Mouse (Mus musculus): Measurements from ENCODE around the gene Sult2b1. TPM values are rescaled to one million over a fixed set of nuclear protein-coding genes. Genes with fewer than 3 reads are reported as not detected.

Sult2b1 gene
- total RNA-seq, 1 experiment, result 1.6 TPM

DNA sequence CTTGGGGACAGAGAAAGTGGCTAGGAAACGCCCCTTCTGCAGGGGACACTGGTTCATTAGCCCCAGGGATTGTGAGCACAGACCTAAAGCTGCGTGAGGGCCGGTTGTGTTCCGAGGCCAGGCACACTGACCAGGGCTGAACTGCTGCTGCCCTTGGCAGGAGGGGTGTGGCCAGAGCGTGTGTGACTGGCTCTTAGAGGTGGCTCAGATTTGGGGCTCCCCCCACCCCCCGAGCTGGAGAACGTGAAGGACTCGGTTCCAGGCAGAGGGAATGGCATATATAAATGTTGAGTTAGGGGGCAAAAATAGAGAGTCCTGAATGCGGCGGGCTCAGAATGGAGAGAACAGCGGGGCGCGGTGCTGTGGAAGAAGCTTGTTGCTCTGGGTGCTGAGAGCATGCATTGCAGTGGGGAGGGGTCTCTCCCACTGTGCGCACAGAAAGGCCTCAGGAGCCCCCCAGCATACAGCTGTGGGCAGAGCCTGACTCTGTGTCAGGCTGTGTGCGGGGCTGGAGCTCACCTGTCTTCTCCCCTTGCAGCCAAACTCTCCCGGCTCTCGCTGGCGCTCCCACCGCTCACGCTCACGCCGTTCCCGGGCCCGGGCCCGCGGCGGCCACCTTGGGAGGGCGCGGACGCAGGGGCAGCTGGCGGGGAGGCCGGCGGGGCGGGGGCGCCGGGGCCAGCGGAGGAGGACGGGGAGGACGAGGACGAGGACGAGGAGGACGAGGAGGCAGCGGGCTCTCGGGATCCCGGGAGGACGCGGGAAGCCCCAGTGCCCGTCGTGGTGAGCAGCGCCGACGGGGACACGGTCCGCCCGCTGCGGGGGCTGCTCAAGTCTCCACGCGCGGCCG lies 13.4 kb upstream of the Sult2b1 start:
- TF ChIP-seq CHD2 (IDR thresholded peaks at IDR 0.05; ENCODE audit: low read depth, low read length) (no peak), ZC3H11A (IDR thresholded peaks at IDR 0.05; ENCODE audit: borderline replicate concordance, low read depth, low read length) (no peak), HCFC1 (IDR thresholded peaks at IDR 0.05; ENCODE audit: borderline replicate concordance, insufficient read depth, low read length) (no peak), ZNF384 (IDR thresholded peaks at IDR 0.05; ENCODE audit: low read depth, low read length) (no peak), MAFK (IDR thresholded peaks at IDR 0.05; ENCODE audit: insufficient read depth, low read depth, low read length) (no peak)
- Histone ChIP-seq H3K4me1 (ENCODE audit: control insufficient read depth in 2 of 2, insufficient read depth in 2 of 2, low read length in 2 of 2, poor library complexity in 1 of 2) (peaks cover 6 to 32% of the 10 kb centered on the region in 2 experiments; a peak in 2 of 4 replicates), H3K4me3 (ENCODE audit: insufficient read depth in 1 of 2, low read depth in 1 of 2, low read length in 2 of 2, poor library complexity in 1 of 2, severe bottlenecking in 1 of 2) (peak overlapping the region; percentile 64 to 75), H3K27ac (ENCODE audit: insufficient read depth, low read depth, low read length, poor library complexity, severe bottlenecking) (no peak overlapping the region), H3K9me3 (ENCODE audit: control insufficient read depth, insufficient read depth, low read depth, low read length) (no peaks in the 10 kb centered on the region), H3K9ac (ENCODE audit: insufficient read depth, low read depth, low read length, poor library complexity, severe bottlenecking) (peak overlapping the region; percentile 45), H3K36me3 (ENCODE audit: control insufficient read depth, insufficient read depth, low read length, poor library complexity, severe bottlenecking) (peaks cover 2% of the 10 kb centered on the region; the same call in 1 of the 2 replicates)
- in situ Hi-C loops (cut with MboI; ENCODE audit: low sequenced_read_pairs in 2 of 2, unreplicated experiment in 2 of 2), result no loop called here
- DNase-seq (ENCODE audit: low read depth, low spot score), result no peak

DNA sequence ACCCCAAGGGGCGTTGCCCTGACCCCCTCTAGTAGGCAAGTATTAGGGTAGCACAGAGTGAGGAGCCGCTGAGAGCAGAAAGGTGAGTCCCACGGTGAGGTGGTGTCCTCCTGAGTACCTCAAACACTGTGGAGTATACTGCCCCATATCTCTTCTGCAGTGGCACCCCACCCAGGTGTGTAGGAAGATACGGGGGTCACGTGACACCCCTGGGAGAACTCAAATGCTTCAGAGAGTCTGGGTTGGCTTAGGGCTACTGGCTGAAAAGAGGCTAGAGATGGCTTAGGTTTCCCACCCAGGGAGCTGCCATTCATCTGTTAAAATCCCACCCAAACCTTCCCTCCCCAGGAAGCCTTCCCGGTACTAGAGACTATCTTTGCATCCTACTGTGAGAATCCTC lies 12.5 kb upstream of the Sult2b1 start:
- H3K36me3 ChIP-seq (ENCODE audit: control insufficient read depth, insufficient read depth, low read length, poor library complexity, severe bottlenecking), result no peaks in the 10 kb centered on the region

DNA sequence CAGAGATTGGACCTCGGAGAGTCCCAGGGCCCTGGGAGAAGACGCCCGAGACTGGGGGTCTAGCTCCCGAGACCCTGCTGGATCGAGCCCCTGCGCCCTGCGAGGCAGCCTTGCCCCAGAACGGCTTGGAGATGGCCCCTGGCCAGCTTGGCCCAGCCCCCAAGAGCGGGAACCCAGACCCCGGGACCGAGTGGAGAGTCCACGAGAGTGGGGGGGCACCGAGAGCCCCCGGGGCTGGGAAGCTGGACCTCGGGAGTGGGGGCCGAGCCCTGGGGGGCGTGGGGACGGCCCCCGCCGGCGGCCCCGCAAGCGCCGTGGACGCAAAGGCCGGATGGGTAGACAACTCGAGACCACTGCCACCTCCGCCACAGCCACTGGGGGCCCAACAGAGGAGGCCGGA lies 10.5 kb upstream of the Sult2b1 start:
- Histone ChIP-seq H3K36me3 (ENCODE audit: control insufficient read depth, insufficient read depth, low read length, poor library complexity, severe bottlenecking) (no peaks in the 10 kb centered on the region; the same call in 1 of the 2 replicates), H3K4me3 (ENCODE audit: insufficient read depth in 1 of 2, low read depth in 1 of 2, low read length in 2 of 2, poor library complexity in 1 of 2, severe bottlenecking in 1 of 2) (no peak overlapping the region), H3K4me1 (ENCODE audit: control insufficient read depth in 2 of 2, insufficient read depth in 2 of 2, low read length in 2 of 2, poor library complexity in 1 of 2) (peaks cover 4 to 34% of the 10 kb centered on the region in 2 experiments; a peak in 2 of 4 replicates), H3K27ac (ENCODE audit: insufficient read depth, low read depth, low read length, poor library complexity, severe bottlenecking) (no peak overlapping the region; the same call in 1 of the 2 replicates), H3K9me3 (ENCODE audit: control insufficient read depth, insufficient read depth, low read depth, low read length) (no peaks in the 10 kb centered on the region), H3K9ac (ENCODE audit: insufficient read depth, low read depth, low read length, poor library complexity, severe bottlenecking) (no peak overlapping the region)
- DNase-seq (ENCODE audit: low read depth, low spot score), result no peak
- in situ Hi-C loops (cut with MboI; ENCODE audit: low sequenced_read_pairs in 2 of 2, unreplicated experiment in 2 of 2), result no loop called here
- TF ChIP-seq CHD2 (IDR thresholded peaks at IDR 0.05; ENCODE audit: low read depth, low read length) (no peak), ZNF384 (IDR thresholded peaks at IDR 0.05; ENCODE audit: low read depth, low read length) (no peak), MAFK (IDR thresholded peaks at IDR 0.05; ENCODE audit: insufficient read depth, low read depth, low read length) (no peak), ZC3H11A (IDR thresholded peaks at IDR 0.05; ENCODE audit: borderline replicate concordance, low read depth, low read length) (no peak), HCFC1 (IDR thresholded peaks at IDR 0.05; ENCODE audit: borderline replicate concordance, insufficient read depth, low read length) (no peak)

More for the DNA sequence above, 12.5 kb upstream of the Sult2b1 start:
- H3K9me3 ChIP-seq (ENCODE audit: control insufficient read depth, insufficient read depth, low read depth, low read length), result no peaks in the 10 kb centered on the region
- no peak overlapping the region for H3K4me3 ChIP-seq (ENCODE audit: insufficient read depth in 1 of 2, low read depth in 1 of 2, low read length in 2 of 2, poor library complexity in 1 of 2, severe bottlenecking in 1 of 2)
- H3K4me1 ChIP-seq (ENCODE audit: control insufficient read depth in 2 of 2, insufficient read depth in 2 of 2, low read length in 2 of 2, poor library complexity in 1 of 2), result peaks cover 6 to 34% of the 10 kb centered on the region in 2 experiments; a peak in 2 of 4 replicates
- H3K9ac ChIP-seq (ENCODE audit: insufficient read depth, low read depth, low read length, poor library complexity, severe bottlenecking), result no peak overlapping the region
- in situ Hi-C loops (cut with MboI; ENCODE audit: low sequenced_read_pairs in 2 of 2, unreplicated experiment in 2 of 2), result no loop called here
- no peak overlapping the region for H3K27ac ChIP-seq (ENCODE audit: insufficient read depth, low read depth, low read length, poor library complexity, severe bottlenecking)
- no peak for DNase-seq (ENCODE audit: low read depth, low spot score)
- no peak for TF ChIP-seq MAFK (IDR thresholded peaks at IDR 0.05; ENCODE audit: insufficient read depth, low read depth, low read length)
- TF ChIP-seq HCFC1 (IDR thresholded peaks at IDR 0.05; ENCODE audit: borderline replicate concordance, insufficient read depth, low read length), result no peak
- TF ChIP-seq CHD2 (IDR thresholded peaks at IDR 0.05; ENCODE audit: low read depth, low read length), result no peak
- no peak for TF ChIP-seq ZNF384 (IDR thresholded peaks at IDR 0.05; ENCODE audit: low read depth, low read length)
- TF ChIP-seq ZC3H11A (IDR thresholded peaks at IDR 0.05; ENCODE audit: borderline replicate concordance, low read depth, low read length), result no peak

DNA sequence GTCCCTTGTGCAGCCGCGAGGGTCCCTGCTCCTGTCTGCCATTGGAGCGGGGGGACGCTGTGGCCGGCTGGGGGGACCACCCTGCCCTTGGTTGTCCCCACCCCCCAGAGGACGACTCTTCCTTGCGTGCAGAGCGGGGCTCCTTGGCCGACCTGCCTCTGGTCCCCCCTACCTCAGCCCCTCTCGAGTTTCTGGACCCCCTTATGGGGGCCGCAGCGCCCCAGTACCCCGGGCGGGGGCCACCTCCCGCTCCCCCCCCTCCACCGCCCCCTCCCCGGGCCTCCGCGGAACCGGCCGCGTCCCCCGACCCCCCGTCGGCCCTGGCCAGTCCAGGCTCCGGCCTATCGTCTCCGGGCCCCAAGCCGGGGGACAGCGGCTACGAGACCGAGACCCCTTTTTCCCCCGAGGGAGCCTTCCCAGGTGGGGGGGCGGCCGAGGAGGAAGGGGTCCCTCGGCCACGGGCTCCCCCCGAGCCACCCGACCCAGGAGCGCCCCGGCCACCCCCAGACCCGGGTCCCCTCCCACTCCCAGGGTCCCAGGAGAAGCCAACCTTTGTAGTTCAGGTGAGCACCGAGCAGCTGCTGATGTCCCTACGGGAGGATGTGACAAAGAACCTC lies 9.6 kb upstream of the Sult2b1 start:
- H3K4me1 ChIP-seq (ENCODE audit: control insufficient read depth in 2 of 2, insufficient read depth in 2 of 2, low read length in 2 of 2, poor library complexity in 1 of 2), result peaks cover 0 to 29% of the 10 kb centered on the region in 2 experiments; a peak in 2 of 4 replicates
- no peak overlapping the region for H3K9ac ChIP-seq (ENCODE audit: insufficient read depth, low read depth, low read length, poor library complexity, severe bottlenecking)
- no peak for TF ChIP-seq CHD2 (IDR thresholded peaks at IDR 0.05; ENCODE audit: low read depth, low read length)
- TF ChIP-seq ZNF384 (IDR thresholded peaks at IDR 0.05; ENCODE audit: low read depth, low read length), result no peak
- TF ChIP-seq ZC3H11A (IDR thresholded peaks at IDR 0.05; ENCODE audit: borderline replicate concordance, low read depth, low read length), result no peak
- no peak for TF ChIP-seq HCFC1 (IDR thresholded peaks at IDR 0.05; ENCODE audit: borderline replicate concordance, insufficient read depth, low read length)
- no peak for TF ChIP-seq MAFK (IDR thresholded peaks at IDR 0.05; ENCODE audit: insufficient read depth, low read depth, low read length)
- no peak for DNase-seq (ENCODE audit: low read depth, low spot score)
- H3K4me3 ChIP-seq (ENCODE audit: insufficient read depth in 1 of 2, low read depth in 1 of 2, low read length in 2 of 2, poor library complexity in 1 of 2, severe bottlenecking in 1 of 2), result peak overlapping the region in 1 of 2 experiments; percentile 31; a peak in 1 of 4 replicates
- no peaks in the 10 kb centered on the region for H3K9me3 ChIP-seq (ENCODE audit: control insufficient read depth, insufficient read depth, low read depth, low read length)
- no peak overlapping the region for H3K27ac ChIP-seq (ENCODE audit: insufficient read depth, low read depth, low read length, poor library complexity, severe bottlenecking)
- in situ Hi-C loops (cut with MboI; ENCODE audit: low sequenced_read_pairs in 2 of 2, unreplicated experiment in 2 of 2), result no loop called here
- no peaks in the 10 kb centered on the region; the same call in 1 of the 2 replicates for H3K36me3 ChIP-seq (ENCODE audit: control insufficient read depth, insufficient read depth, low read length, poor library complexity, severe bottlenecking)

Data from ES-E14 (cell line).